Mouse (Mus musculus) stomach, postnatal 0 days (tissue): ENCODE results near the gene Rnf19b.

Experiments
- CTCF ChIP-seq: IDR thresholded peaks from 2 replicates; pipeline ENCODE4 v1.5.1; 2016; ENCODE audit warnings: antibody characterized with exemption, low read depth, mild to moderate bottlenecking, moderate library complexity
- EP300 ChIP-seq: optimal IDR thresholded peaks from 2 replicates; pipeline ENCODE3; 2016; ENCODE audit warnings: antibody characterized with exemption

GRCm38 (mm10) chr4:129048501-129049305 lies 9.4 kb upstream of the Rnf19b start:
- TF ChIP-seq CTCF: no peak
- no peak for TF ChIP-seq EP300
